Mouse (Mus musculus) hindbrain, postnatal 0 days (tissue): ENCODE results near the gene Havcr1. TPM values are rescaled to one million over a fixed set of nuclear protein-coding genes. Genes with fewer than 3 reads are reported as not detected.
"Not testable (repeated sequence)": the region's sequence is repeated elsewhere in the genome, so short reads cannot be mapped to it uniquely, and the experiment has no call there.

ENCODE experiments used
- ATAC-seq: fragments of 200-750 bp; cut with Nextera tagmentation; 2 replicates; pipeline ENCODE4 v1.8.0; 2017; ENCODE audit warnings: mild to moderate bottlenecking, moderate TSS enrichment, moderate library complexity
- DNase-seq: peaks from one replicate; pipeline ENCODE4 v3.0.0-alpha.2; 2015; ENCODE audit warnings: low spot score
- H3K27ac ChIP-seq: fragments of 300-500 bp; sonication (generic); 2 replicates; pipeline ENCODE4 v1.5.1; 2014; ENCODE audit warnings: mild to moderate bottlenecking
- H3K27me3 ChIP-seq: fragments of 300-500 bp; sonication (generic); 2 replicates; pipeline ENCODE4 v1.6.1; 2014; ENCODE audit warnings: low read length, mixed read lengths; ENCODE audit not compliant: insufficient read depth
- H3K36me3 ChIP-seq: fragments of 300-500 bp; sonication (generic); 2 replicates; pipeline ENCODE4 v1.6.1; 2014; ENCODE audit warnings: low read length, mixed read lengths; ENCODE audit not compliant: insufficient read depth
- H3K4me1 ChIP-seq: fragments of 300-500 bp; sonication (generic); 2 replicates; pipeline ENCODE4 v1.6.1; 2014; ENCODE audit warnings: antibody characterized with exemption, low read length, mixed read lengths; ENCODE audit not compliant: insufficient read depth
- H3K4me2 ChIP-seq: fragments of 300-500 bp; sonication (generic); 2 replicates; pipeline ENCODE4 v1.6.1; 2014; ENCODE audit warnings: low read depth, mild to moderate bottlenecking, low read length, moderate library complexity, mixed read lengths
- H3K4me3 ChIP-seq: fragments of 300-500 bp; sonication (generic); 2 replicates; pipeline ENCODE4 v1.5.1; 2014; ENCODE audit warnings: low read length
- H3K9ac ChIP-seq: fragments of 300-500 bp; sonication (generic); replicated peaks from 2 replicates; pipeline ENCODE4 v1.6.1; 2014; ENCODE audit warnings: mild to moderate bottlenecking, low read length, moderate library complexity, mixed read lengths
- H3K9me3 ChIP-seq: fragments of 300-500 bp; sonication (generic); 2 replicates; pipeline ENCODE4 v1.6.1; 2016; ENCODE audit warnings: low read length, mixed read lengths
- CTCF ChIP-seq: IDR thresholded peaks from 2 replicates; pipeline ENCODE4 v1.5.1; 2016; ENCODE audit warnings: antibody characterized with exemption, control low read depth, low read depth
- WGBS: fragments of 180-500 bp; shearing (Covaris S2); extraction: QIAGEN DNeasy Blood & Tissue Kit; methylation state at CpG from one replicate; pipeline ENCODE4 v1.1.7; 2014; 5-methylcytosine and 5-hydroxymethylcytosine counted together
- polyA plus RNA-seq: library from polyadenylated mRNA; unstranded; fragments of >200 nt; fragmentation: Nextera tagmentation; extraction: Ambion mirVana; gene quantifications from 2 replicates; pipeline ENCODE4 v1.2.1, GENCODE M21; 2015
- total RNA-seq: library from RNA; depleted of rRNA; stranded (reverse); fragments of >200 nt; gene quantifications from 2 replicates; pipeline ENCODE4 v1.2.3, GENCODE M21; 2014; rRNA removed

Gene Havcr1
- total RNA-seq (not detected in 2 replicates), polyA plus RNA-seq (not detected in 2 replicates)

GRCm38 (mm10) chr11:46735076-46735475, at the start of gene Havcr1:
Gene Havcr1, plus strand, starts transcription at chr11:46735080.
- H3K9me3 ChIP-seq, ATAC-seq, H3K27me3 ChIP-seq: not testable (repeated sequence)

GRCm38 (mm10) chr11:46690136-46690535, 44.7 kb upstream of the Havcr1 start:
- DNase-seq (no peak), ATAC-seq (no peak)
- Histone ChIP-seq H3K4me3 (no peak overlapping the region), H3K4me1 (no peaks in the 10 kb centered on the region), H3K27ac (no peak overlapping the region), H3K27me3 (no peaks in the 10 kb centered on the region), H3K9ac (no peak overlapping the region), H3K9me3 (no peaks in the 10 kb centered on the region), H3K4me2 (no peak overlapping the region), H3K36me3 (no peaks in the 10 kb centered on the region)
- TF ChIP-seq CTCF = no peak
- WGBS = 91% methylated on average over 2 of the region's 2 CpGs

More at GRCm38 (mm10) chr11:46735076-46735475, at the start of gene Havcr1:
- H3K36me3 ChIP-seq, H3K4me1 ChIP-seq, H3K4me3 ChIP-seq, DNase-seq, H3K4me2 ChIP-seq, H3K27ac ChIP-seq, H3K9ac ChIP-seq: not testable (repeated sequence)
- WGBS = 98% methylated on average over 1 of the region's 1 CpGs

- H3K4me2 ChIP-seq, H3K27me3 ChIP-seq, ATAC-seq, H3K9ac ChIP-seq, H3K4me3 ChIP-seq, H3K9me3 ChIP-seq, H3K27ac ChIP-seq, DNase-seq, H3K36me3 ChIP-seq, H3K4me1 ChIP-seq: not testable (repeated sequence)
- 84% methylated on average over 2 of the region's 2 CpGs for WGBS
Measured at GRCm38 (mm10) chr11:46695849-46696248, 39.0 kb upstream of the Havcr1 start.

GRCm38 (mm10) chr11:46697433-46698277, 37.2 kb upstream of the Havcr1 start:
- no peak overlapping the region for H3K4me3 ChIP-seq
- H3K9ac ChIP-seq = no peak overlapping the region
- H3K27ac ChIP-seq = no peak overlapping the region
- no peak for TF ChIP-seq CTCF
- H3K36me3 ChIP-seq = no peaks in the 10 kb centered on the region
- no peaks in the 10 kb centered on the region for H3K9me3 ChIP-seq
- H3K27me3 ChIP-seq = no peaks in the 10 kb centered on the region
- 80% methylated on average over 5 of the region's 5 CpGs for WGBS
- ATAC-seq (no peak), DNase-seq (no peak)
- no peaks in the 10 kb centered on the region for H3K4me1 ChIP-seq
- H3K4me2 ChIP-seq = no peak overlapping the region

- no peaks in the 10 kb centered on the region for H3K9me3 ChIP-seq
- no peak overlapping the region for H3K4me2 ChIP-seq
- DNase-seq = no peak
- H3K9ac ChIP-seq = no peak overlapping the region
- H3K36me3 ChIP-seq = no peaks in the 10 kb centered on the region
- H3K4me1 ChIP-seq = no peaks in the 10 kb centered on the region
- no peak for TF ChIP-seq CTCF
- no peak for ATAC-seq
- H3K27ac ChIP-seq = no peak overlapping the region
- 88% methylated on average over 6 of the region's 6 CpGs for WGBS
- H3K27me3 ChIP-seq = no peaks in the 10 kb centered on the region
- no peak overlapping the region for H3K4me3 ChIP-seq
Measured at GRCm38 (mm10) chr11:46698278-46698655, 36.6 kb upstream of the Havcr1 start.

GRCm38 (mm10) chr11:46698830-46699229, 36.0 kb upstream of the Havcr1 start:
- DNase-seq (no peak), ATAC-seq (no peak)
- Histone ChIP-seq H3K9me3 (no peaks in the 10 kb centered on the region), H3K36me3 (no peaks in the 10 kb centered on the region), H3K4me3 (no peak overlapping the region), H3K27ac (no peak overlapping the region), H3K4me2 (no peak overlapping the region), H3K4me1 (no peaks in the 10 kb centered on the region), H3K9ac (no peak overlapping the region), H3K27me3 (no peaks in the 10 kb centered on the region)
- TF ChIP-seq CTCF = no peak
- WGBS = 83% methylated on average over 5 of the region's 5 CpGs

GRCm38 (mm10) chr11:46706664-46707356, 28.1 kb upstream of the Havcr1 start, which contains the start of gene Timd2:
Gene Timd2, minus strand, starts transcription at chr11:46707061.
- no peak for TF ChIP-seq CTCF
- no peak within 1 kb of the TSS for H3K9ac ChIP-seq
- no peak within 1 kb of the TSS for H3K4me2 ChIP-seq
- no peaks in the 10 kb centered on the region for H3K27me3 ChIP-seq
- H3K27ac ChIP-seq = no peak within 1 kb of the TSS
- 79% methylated on average over 6 of the region's 6 CpGs for WGBS
- no peaks in the 10 kb centered on the region for H3K9me3 ChIP-seq
- no peaks in the 10 kb centered on the region for H3K4me1 ChIP-seq
- H3K4me3 ChIP-seq = no peak within 1 kb of the TSS
- ATAC-seq (no peak), DNase-seq (no peak)
- H3K36me3 ChIP-seq = no peaks in the 10 kb centered on the region
